Mouse (Mus musculus): Measurements from ENCODE around the gene Omg.
A peak's percentile ranks its signal among the peaks of the same experiment; 100 is the strongest.

The Omg gene

DNA sequence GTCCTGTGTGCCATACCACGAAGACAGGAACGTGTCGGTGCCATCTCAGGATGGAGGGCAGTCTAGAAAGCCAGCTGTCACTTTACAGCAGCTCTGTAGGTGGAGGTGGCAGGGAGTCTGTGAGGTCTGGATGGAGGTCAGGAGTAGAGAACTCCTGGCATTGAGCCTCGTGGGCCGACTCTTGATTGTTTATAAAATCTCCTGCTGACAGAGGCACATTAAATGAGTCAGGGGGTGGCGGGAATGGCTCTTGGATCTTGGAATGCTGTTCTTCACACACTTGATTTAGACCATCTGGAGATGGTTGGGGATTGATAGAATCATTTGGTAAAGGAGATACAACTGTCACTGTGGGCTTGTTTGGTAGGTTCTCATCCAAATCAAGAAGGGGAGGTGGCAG lies 11.4 kb upstream of the Omg start:
- DNase-seq: no peak

DNA sequence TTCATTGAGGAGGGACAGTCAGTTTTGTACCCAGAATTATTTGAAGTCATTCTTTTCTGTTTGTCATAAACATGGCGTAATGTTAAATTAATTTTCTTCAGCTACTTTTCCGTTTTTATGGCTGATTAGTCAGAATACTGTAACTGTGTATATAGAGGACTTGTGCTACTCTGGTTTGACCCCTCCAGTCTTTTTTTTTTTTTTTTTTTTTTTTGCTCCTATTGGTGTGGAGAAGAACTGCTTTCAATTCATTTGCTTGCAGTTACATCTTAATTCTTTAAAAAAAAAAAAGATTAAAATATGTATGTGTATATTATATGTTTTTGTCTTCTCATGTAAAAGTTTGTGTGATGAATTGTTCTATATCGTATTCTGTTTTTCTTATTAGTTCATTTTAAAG lies 8.1 kb upstream of the Omg start:
- no peak for DNase-seq

DNA sequence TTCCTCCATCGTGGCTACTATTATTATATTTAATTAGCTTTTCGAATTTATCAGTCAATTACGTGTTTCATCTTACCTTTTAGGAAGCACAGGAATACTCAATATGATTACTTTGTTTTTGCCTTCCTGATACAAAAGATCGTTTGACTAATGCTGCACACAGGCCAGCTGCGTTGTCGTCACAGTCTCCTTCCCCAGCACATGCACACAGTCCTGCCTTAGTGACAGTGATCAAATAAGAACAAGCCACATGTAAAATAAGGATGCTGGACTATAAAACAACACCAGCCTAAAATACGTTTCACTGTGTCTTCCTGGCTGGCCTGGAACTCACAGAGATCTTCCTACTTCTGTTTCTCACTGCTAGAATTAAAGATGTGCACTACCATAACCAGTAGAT lies 622 bp upstream of the Omg start:
- no peak for DNase-seq

DNA sequence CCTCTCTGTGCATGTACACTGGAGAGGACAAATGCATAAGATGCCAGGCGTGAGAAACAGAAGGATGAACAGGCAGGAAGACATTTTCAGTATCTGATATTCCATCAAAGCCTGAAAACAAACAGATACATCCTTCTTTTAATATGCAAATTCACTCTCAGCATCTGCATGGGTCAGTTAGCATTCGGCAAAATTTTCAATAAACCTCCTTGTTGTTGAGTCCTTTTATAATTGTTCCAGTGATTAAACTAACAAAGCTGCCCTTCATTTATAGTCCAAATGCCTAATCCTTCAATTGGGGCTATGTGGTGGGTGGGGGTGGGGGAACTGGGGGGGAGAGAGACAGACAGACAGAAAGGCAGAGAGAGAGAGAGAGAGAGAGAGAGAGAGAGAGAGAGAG lies 967 bp downstream of the Omg start:
- DNase-seq: no peak

DNA sequence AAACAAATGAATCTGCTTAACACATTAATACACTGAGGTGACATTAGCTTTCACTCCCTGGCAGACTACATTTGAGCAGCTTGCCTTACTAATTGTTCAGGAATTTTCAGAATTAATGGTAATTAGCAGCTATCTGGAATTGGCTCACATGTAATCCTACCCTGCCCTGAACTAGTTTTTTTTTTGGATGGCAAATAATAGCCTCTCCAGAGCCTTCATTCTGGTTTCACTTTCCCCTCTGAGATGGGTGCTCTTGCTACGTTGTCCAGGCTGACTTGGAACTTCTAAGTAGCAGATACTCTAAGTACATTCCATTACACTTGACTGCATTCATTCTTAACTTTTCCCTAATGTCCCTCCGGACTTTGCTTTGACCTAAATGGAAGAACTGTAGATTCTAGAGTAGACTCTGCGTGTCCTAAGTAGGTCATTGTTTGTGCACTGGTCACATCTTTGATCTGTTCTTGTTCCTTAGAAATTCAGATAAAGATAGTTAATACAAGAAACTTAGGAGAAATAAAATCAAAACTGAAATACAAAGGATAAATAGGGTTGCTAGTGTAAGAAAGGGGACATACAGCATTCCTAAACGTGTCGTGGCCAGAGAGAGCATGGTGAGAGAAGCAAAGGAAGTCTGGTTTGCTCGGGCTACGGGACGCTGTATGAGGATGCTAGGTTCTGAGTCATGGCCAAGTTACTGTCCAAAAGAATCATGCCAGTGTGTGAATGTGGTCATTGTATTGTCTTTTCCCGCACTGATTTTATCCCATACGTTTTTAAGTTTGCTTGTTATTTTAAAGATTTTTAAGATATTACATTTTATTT lies 8.7 kb downstream of the Omg start:
- DNase-seq: peak; percentile 19 to 27

DNA sequence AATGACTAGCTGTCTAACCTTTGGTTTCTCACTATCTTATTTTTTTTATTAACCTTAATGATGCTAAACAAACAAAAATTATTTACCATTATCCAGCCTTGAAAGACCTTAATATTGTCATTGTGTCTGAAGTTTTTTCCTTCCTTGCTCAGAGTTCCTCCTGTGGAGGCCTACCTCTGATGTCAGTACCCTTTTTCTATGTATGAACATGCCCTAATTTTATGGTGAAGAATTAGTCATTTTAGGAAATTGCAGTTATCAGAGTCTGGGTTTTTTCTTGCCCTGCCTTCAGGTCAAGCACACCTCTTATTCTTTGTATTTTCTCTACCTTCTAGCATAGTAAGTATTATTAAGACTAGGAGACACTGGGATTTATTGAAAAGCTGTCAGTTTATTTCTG lies 19.2 kb downstream of the Omg start:
- no peak for DNase-seq

DNA sequence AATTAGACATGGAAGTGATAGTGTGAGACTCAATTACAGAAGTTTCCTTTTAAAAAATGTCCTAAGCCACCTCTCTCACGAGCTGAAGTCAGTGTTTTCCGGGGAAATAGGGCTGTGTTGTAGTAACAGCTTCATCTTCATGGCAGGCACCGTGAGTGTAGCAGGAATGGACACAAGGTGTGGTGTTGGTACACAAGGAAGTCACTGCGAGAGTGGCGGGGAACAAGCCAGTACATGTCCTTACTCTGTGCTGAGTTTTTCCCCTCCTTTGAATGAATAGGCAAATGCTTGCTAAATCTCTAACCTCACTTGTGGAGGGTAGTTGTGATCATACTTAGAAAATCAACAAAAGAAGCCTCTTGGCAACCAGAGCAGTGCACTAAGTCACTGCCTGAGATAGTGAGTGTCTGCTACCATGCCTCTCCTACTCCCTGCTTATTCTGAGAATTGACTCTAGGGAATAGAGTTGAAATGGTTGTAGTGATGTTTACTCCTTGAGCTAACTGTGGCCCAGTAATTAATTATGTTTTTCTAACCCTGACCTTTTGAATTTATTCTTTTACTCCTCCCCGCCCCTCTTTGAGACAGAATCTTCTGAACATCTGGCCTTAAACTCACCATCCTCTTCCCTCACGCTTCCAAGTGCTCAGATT lies 19.9 kb downstream of the Omg start:
- no peak for DNase-seq

DNA sequence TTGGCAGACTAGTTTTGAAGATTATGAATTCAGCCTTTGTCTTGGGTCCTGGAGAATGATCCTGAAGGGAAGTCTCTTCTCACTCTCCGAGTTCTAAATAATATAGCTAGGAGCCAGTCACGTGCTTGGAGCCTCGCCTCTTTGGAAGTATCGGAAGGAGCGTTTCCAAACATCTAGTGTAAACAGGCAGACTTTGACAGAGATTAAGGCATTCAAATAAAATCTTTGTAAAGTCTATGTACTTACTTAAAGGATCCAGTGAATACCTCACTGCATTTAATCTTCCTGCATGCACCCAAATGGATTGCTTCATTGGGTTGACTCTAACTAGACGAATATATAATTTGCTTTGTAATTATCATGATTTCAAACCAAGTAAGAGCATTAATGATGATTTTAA lies 20.5 kb downstream of the Omg start:
- no peak for DNase-seq

DNA sequence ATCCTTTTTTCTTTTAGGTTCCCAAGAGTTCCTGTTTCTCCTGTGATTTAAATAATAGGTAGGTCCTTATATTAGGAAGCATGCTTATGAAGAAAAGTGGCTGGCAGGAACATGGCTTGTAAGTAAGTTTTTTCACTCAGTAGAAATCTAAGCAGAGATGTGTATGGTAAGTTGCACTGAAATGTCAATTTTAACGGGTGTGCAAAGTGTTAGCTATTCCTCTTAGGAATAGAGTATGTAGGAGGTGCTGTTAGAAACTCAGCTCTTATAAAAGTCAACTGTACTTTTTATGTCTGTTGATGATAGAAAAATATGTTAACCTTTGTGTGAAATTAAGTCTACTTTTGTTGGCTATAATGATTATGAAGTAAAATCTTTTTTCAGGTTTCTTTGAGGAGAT lies 35.8 kb downstream of the Omg start:
- no peak for DNase-seq

DNA sequence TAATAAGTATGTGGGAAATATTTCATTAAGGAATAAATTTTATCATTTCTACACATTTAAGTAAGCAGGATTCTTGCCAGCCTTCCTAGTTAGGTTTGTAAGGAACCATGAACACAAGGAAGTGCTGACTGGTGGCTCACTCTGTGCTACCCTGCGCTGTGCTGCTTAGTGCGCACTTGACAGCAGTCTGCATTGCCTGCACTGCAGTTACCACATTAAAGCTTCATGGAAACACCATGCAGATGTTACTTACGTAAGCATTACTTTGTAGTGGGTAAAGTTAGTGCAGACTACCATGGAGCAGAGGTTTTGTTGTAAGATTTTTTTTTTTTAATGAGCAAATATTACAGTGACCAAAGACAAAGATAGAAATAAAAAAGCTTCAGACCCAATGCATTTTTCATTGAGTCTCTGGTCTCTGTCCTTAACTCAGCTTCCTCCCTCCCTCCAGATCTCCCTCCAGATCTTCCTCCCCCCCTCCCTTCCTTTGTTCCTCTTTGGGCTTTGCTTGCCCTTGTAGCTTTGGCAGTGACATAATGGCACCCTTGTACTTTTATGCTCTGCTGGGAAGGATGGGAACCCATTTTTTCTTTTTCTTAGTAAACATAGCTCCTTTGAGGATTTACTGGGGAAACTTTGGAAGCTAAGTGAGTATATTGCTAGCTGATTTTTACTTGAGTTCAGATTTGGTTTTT lies 43.0 kb downstream of the Omg start:
- no peak for DNase-seq

DNA sequence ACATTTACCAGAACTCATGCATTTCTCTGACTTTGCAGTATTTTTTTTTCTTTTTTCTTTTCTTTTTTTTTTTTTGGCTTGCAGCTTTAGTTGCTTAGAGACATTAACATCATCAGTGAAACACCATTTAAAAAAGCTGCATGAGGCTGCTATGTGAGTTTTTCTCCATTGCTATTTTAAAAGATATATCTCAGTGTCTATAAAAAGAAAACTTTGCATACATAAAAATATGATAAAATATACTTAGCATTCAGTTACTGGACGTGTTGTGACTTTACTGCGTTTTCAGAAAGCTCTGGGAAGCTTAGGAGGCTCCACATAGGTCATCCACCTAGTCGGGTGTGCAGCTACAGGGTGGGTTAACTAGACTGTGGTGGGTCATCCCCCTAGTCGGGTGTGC lies 44.0 kb downstream of the Omg start:
- no peak for DNase-seq

DNA sequence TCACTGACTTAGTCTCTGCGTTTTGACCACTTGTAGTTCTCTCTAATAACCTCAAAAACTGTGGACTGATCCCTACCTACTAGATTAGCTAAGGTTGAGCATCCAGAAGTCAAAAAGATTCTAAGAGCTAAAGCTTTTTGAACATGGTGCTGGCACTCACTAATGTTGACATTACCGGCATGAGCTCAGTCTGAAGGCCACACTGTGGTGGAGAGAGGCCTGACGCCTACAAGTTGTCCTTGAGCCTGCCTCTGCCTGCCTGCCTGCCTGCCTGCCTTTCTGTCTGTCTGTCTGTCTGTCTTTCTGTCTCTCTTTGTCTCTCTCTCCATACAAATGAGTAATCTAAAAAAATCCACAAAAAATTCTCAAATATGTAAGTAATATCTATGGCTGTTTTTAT lies 46.0 kb downstream of the Omg start:
- DNase-seq: no peak

DNA sequence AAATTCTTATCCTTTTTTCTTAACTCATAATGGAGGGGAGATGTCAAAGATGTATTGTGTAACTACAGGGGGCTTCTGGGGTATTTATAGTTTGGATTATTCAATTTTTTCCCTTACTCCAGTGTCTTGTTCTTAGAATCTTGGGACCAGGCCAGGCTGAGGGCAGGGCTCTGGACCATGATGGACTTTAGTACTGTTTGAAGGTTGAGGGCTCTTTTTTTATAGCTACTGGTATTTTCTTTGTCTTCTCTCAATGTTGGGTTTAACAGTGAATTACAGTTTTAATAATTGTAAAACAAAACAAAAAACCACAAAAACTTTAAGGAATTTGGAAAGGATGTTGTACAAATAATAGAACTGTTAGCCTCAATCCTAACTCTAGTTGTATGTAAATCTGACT lies 50.9 kb downstream of the Omg start:
- no peak for DNase-seq
